ENCODE assay signal across 31 mouse cellular contexts in the genomic region with DNA sequence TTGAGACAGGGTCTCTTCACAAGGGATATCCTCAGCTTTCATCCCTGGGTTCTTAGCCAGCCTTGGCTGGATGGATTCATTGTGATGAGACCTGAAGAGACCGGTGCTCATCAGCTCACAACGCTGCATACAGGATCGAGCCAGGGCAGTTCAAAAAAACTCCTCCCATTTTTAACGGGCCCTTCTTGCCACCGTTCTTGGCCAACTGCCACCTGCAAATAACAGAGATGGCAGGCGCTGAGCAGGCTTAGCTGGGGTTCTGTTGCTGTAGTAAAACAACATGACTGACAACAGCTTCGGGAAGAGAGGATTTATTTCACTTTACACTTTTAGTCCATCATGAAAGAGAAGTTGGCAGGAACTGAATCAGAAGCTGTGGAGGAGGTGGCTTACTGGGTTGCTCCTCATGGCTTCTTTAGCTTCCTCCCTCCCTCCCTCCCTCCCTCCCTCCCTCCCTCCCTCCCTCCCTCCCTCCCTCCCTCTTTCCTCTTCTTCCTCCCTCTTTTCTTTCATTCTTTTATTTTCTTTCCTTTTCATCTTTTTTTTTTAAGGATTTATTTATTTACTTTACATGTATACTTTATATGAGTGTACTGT. TPM values are rescaled to one million over a fixed set of nuclear protein-coding genes. Genes with fewer than 3 reads are reported as not detected.
A peak's percentile ranks its signal among the peaks of the same experiment; 100 is the strongest.
DNase-seq lines count a peak whose midpoint lies in the region; ATAC-seq and TF ChIP-seq lines count a peak whose summit lies in the region.
"Had no signal": no experiment of that assay in that cellular context is flagged by ENCODE, and none has a peak within 500 bp of the region (broad histone marks: within the 10 kb centered on the region; RNA-seq: fewer than 3 reads in every experiment).

No protein-coding gene starts in this region.

- H3K4me3 ChIP-seq in heart, embryonic 11.5 days (ENCODE audit: low read depth, low read length), result no peak overlapping the region
- H3K4me3 ChIP-seq in CH12.LX (replicated peaks in 1 of 3; ENCODE audit: low read depth in 2 of 3, low read length in 2 of 3, poor library complexity in 1 of 3), result peak overlapping the region in 1 of 3 experiments; percentile 74
- H3K4me3 ChIP-seq: embryonic facial prominence, embryonic 10.5 days; embryonic facial prominence, embryonic 15.5 days; heart, adult 2 months; heart, embryonic 13.5 days; hindbrain, embryonic 13.5 days; liver, embryonic 15.5 days had no signal

- DNase-seq in heart, postnatal 4 days, result peak; percentile 45
- DNase-seq in A20 (ENCODE audit: low read depth, low spot score) (peak; percentile 71), CH12.LX (ENCODE audit: extremely low read depth) (no peak)
- DNase-seq in thymus, adult 18-20 months, result no peak
- DNase-seq in cerebellum, postnatal 14 days, result no peak
- DNase-seq: adrenal gland, postnatal 14 days; cerebellum, adult 2 months; cerebellum, postnatal 25 days; gastrocnemius, postnatal 36 days; heart, adult 2 months; kidney, adult 8-10 months; kidney, postnatal 4 days; liver; lung, embryonic 14.5 days; lung, postnatal 14 days; right cerebral cortex, adult 18-20 months; thymus, postnatal 4 days had no signal

- no peak for TF ChIP-seq RAD21 in CH12.LX (IDR thresholded peaks at IDR 0.05; ENCODE audit: low read depth, low read length)

- TF ChIP-seq EP300 in CH12.LX (IDR thresholded peaks at IDR 0.05; ENCODE audit: low read length), result 0 out of 2 replicates have a peak, but pooled peaks have one; percentile 17

- no peak overlapping the region for H3K4me2 ChIP-seq in heart, embryonic 11.5 days
- H3K4me2 ChIP-seq in CH12.LX (ENCODE audit: insufficient read depth, low read depth, poor library complexity, severe bottlenecking), result peak overlapping the region; percentile 53
- H3K4me2 ChIP-seq: embryonic facial prominence, embryonic 15.5 days; heart, embryonic 13.5 days; hindbrain, embryonic 13.5 days; liver, embryonic 15.5 days; lung, embryonic 14.5 days; midbrain, embryonic 11.5 days had no signal

- H3K4me1 ChIP-seq in heart, embryonic 11.5 days (ENCODE audit: control insufficient read depth, insufficient read depth, low read length), result 0 out of 2 replicates have a peak, but pooled peaks cover under 1% of the 10 kb centered on the region
- peaks cover 21 to 44% of the 10 kb centered on the region in 2 experiments; a peak in 3 of 4 replicates for H3K4me1 ChIP-seq in CH12.LX (ENCODE audit: control insufficient read depth in 1 of 2, insufficient read depth in 2 of 2)

- no peak for ATAC-seq in heart, embryonic 11.5 days (replicated peaks; ENCODE audit: insufficient number of reproducible peaks, low FRiP score, low TSS enrichment)
- peak; percentile 81 for ATAC-seq in erythroblast, adult 5-6 weeks (replicated peaks; ENCODE audit: low FRiP score, poor library complexity, severe bottlenecking)
- ATAC-seq: intestine, embryonic 16.5 days; midbrain, embryonic 16.5 days; Patski had no signal

- in situ Hi-C loops in CH12.LX (cut with MboI; ENCODE audit: low pct_ligation_motif_present, low pct_unique_long_range_greater_than_20kb, low sequenced_read_pairs), result no loop called here

- TF ChIP-seq CTCF in CH12.LX (conservative IDR thresholded peaks at IDR 0.05 in 1 of 2, IDR thresholded peaks at IDR 0.05 in 1 of 2; ENCODE audit: low read depth in 2 of 2, low read length in 2 of 2), result no peak

- WGBS in heart, embryonic 11.5 days (ENCODE audit: insufficient replicate concordance), result 70% methylated on average over 7 of the region's 7 CpGs

- H3K79me2 ChIP-seq in CH12.LX (replicated peaks; ENCODE audit: control insufficient read depth, extremely low read depth, insufficient read depth, poor library complexity, severe bottlenecking), result peaks cover 41% of the 10 kb centered on the region

- no peaks in the 10 kb centered on the region for H3K27me3 ChIP-seq in heart, embryonic 11.5 days (ENCODE audit: control insufficient read depth, insufficient read depth, low read length)
- no peaks in the 10 kb centered on the region for H3K27me3 ChIP-seq in CH12.LX (replicated peaks)
- H3K27me3 ChIP-seq: embryonic facial prominence, embryonic 15.5 days; heart, embryonic 13.5 days; hindbrain, embryonic 13.5 days; liver, embryonic 15.5 days; Patski had no signal

- dilution Hi-C loops in CH12.LX (cut with MboI; ENCODE audit: extremely low pct_ligation_motif_present, extremely low pct_unique_long_range_greater_than_20kb, low sequenced_read_pairs), result no loop called here

- no peak overlapping the region for H3K27ac ChIP-seq in heart, embryonic 11.5 days (ENCODE audit: low read depth, low read length)
- H3K27ac ChIP-seq in CH12.LX (ENCODE audit: insufficient read depth, low read depth), result peak overlapping the region; percentile 72
- H3K27ac ChIP-seq: embryonic facial prominence, embryonic 10.5 days; embryonic facial prominence, embryonic 15.5 days; heart, adult 2 months; heart, embryonic 13.5 days; hindbrain, embryonic 13.5 days; kidney, postnatal 0 days; liver, embryonic 15.5 days; stomach, postnatal 0 days had no signal

- H3K9ac ChIP-seq in heart, embryonic 11.5 days (ENCODE audit: low read depth, low read length), result no peak overlapping the region
- H3K9ac ChIP-seq in CH12.LX (ENCODE audit: insufficient read depth, low read depth), result peak overlapping the region; percentile 5
- H3K9ac ChIP-seq: embryonic facial prominence, embryonic 15.5 days; heart, embryonic 13.5 days; hindbrain, embryonic 13.5 days; liver, embryonic 15.5 days; lung, embryonic 14.5 days had no signal

- no peaks in the 10 kb centered on the region for H3K36me3 ChIP-seq in heart, embryonic 11.5 days (ENCODE audit: control insufficient read depth, insufficient read depth, low read length)
- H3K36me3 ChIP-seq in CH12.LX (replicated peaks in 1 of 2; ENCODE audit: control insufficient read depth in 1 of 2, insufficient read depth in 1 of 2, low read length in 1 of 2), result peaks cover 20 to 59% of the 10 kb centered on the region in 2 experiments

- no peaks in the 10 kb centered on the region for H3K9me3 ChIP-seq in heart, embryonic 11.5 days (replicated peaks; ENCODE audit: control insufficient read depth, low read length)
- H3K9me3 ChIP-seq in CH12.LX (replicated peaks; ENCODE audit: low read length), result no peaks in the 10 kb centered on the region
- H3K9me3 ChIP-seq: embryonic facial prominence, embryonic 10.5 days; embryonic facial prominence, embryonic 15.5 days; G1E; heart, embryonic 13.5 days; hindbrain, embryonic 13.5 days; liver, embryonic 15.5 days had no signal

- peak; percentile 36; the same call in 1 of the 2 replicates for TF ChIP-seq POLR2A in CH12.LX (IDR thresholded peaks at IDR 0.05; ENCODE audit: low read depth, low read length)

TF ChIP-seq in CH12.LX, 34 proteins besides CTCF, POLR2A, EP300 and RAD21:
- TF ChIP-seq TCF12 (IDR thresholded peaks at IDR 0.05; ENCODE audit: low read depth, low read length), result peak; percentile 54; the same call in 1 of the 2 replicates
- TF ChIP-seq BHLHE40 (IDR thresholded peaks at IDR 0.05; ENCODE audit: low read depth, low read length), result no peak

RNA-seq across cellular contexts. Expression of a gene that starts 6.5 kb away (rescaled TPM):
- total RNA-seq in heart, postnatal 4 days (2021), result 1 to 10 TPM; 6.1 to 7.7 TPM
- 31.7 and 32.0 TPM in 2 replicates for polyA plus RNA-seq in heart, embryonic 11.5 days (2014; fragmentation: Nextera tagmentation; extraction: Ambion mirVana)
- total RNA-seq in CH12.LX (2012; rRNA removed), result 14.7 and 15.9 TPM in 2 replicates
- total RNA-seq in CH12.LX (2014; rRNA removed), result 14.0 and 14.1 TPM in 2 replicates
- polyA plus RNA-seq in CH12.LX (2012; ENCODE audit: insufficient read length, low read depth), result 25.8 and 30.9 TPM in 2 replicates
- 1.7 and 4.8 TPM in 2 replicates for total RNA-seq in erythroblast, adult 5-6 weeks (2015; ENCODE audit: low replicate concordance)
- total RNA-seq in erythroblast, adult 5-6 weeks (2017; ENCODE audit: low replicate concordance), result 1.8 and 4.9 TPM in 2 replicates

RNA-seq across cellular contexts. Expression of a gene that starts 6.7 kb away (rescaled TPM):
- 10 to 100 TPM in 1 of 2 experiments, 1 to 10 TPM in 1; 8.1 to 11.3 TPM for total RNA-seq in heart, postnatal 4 days (2021)
- 12.8 and 14.3 TPM in 2 replicates for polyA plus RNA-seq in heart, embryonic 11.5 days (2014; fragmentation: Nextera tagmentation; extraction: Ambion mirVana)
- total RNA-seq in CH12.LX (2012; rRNA removed) (137 and 161 TPM in 2 replicates), CH12.LX (2014; rRNA removed) (180 and 211 TPM in 2 replicates)
- polyA plus RNA-seq in CH12.LX (2012; ENCODE audit: insufficient read length, low read depth), result 301 and 327 TPM in 2 replicates
- total RNA-seq in erythroblast, adult 5-6 weeks (2015; ENCODE audit: low replicate concordance), result 10.2 and 13.8 TPM in 2 replicates
- 6.7 and 7.7 TPM in 2 replicates for total RNA-seq in erythroblast, adult 5-6 weeks (2017; ENCODE audit: low replicate concordance)

RNA-seq across cellular contexts. Expression of a gene that starts 21.5 kb away (rescaled TPM):
- 100 to 1,000 TPM; 269 to 282 TPM for total RNA-seq in heart, postnatal 4 days (2021)
- polyA plus RNA-seq in heart, embryonic 11.5 days (2014; fragmentation: Nextera tagmentation; extraction: Ambion mirVana), result 265 and 328 TPM in 2 replicates
- total RNA-seq in CH12.LX (2012; rRNA removed), result 319 and 365 TPM in 2 replicates
- total RNA-seq in CH12.LX (2014; rRNA removed), result 299 and 311 TPM in 2 replicates
- 406 and 451 TPM in 2 replicates for polyA plus RNA-seq in CH12.LX (2012; ENCODE audit: insufficient read length, low read depth)
- total RNA-seq in erythroblast, adult 5-6 weeks (2015; ENCODE audit: low replicate concordance), result 49.6 and 78.4 TPM in 2 replicates
- total RNA-seq in erythroblast, adult 5-6 weeks (2017; ENCODE audit: low replicate concordance), result 197 and 283 TPM in 2 replicates

RNA-seq across cellular contexts. Expression of a gene that starts 21.8 kb away (rescaled TPM):
- total RNA-seq in heart, postnatal 4 days (2021), result 10 to 100 TPM; 13.3 to 13.6 TPM
- 13.6 and 14.3 TPM in 2 replicates for polyA plus RNA-seq in heart, embryonic 11.5 days (2014; fragmentation: Nextera tagmentation; extraction: Ambion mirVana)
- 10.0 and 11.0 TPM in 2 replicates for total RNA-seq in CH12.LX (2012; rRNA removed)
- 2.4 TPM in 2 replicates for total RNA-seq in CH12.LX (2014; rRNA removed)
- 14.9 and 15.0 TPM in 2 replicates for polyA plus RNA-seq in CH12.LX (2012; ENCODE audit: insufficient read length, low read depth)
- total RNA-seq in erythroblast, adult 5-6 weeks (2015; ENCODE audit: low replicate concordance), result 1.5 and 2.1 TPM in 2 replicates
- 1.1 TPM in 2 replicates for total RNA-seq in erythroblast, adult 5-6 weeks (2017; ENCODE audit: low replicate concordance)

RNA-seq across cellular contexts. Expression of a gene that starts 27.6 kb away (rescaled TPM):
- total RNA-seq in heart, postnatal 4 days (2021), result 1 to 10 TPM; 5.8 to 6.2 TPM
- polyA plus RNA-seq in heart, embryonic 11.5 days (2014; fragmentation: Nextera tagmentation; extraction: Ambion mirVana), result 22.9 and 24.4 TPM in 2 replicates
- total RNA-seq in CH12.LX (2012; rRNA removed) (24.0 and 28.1 TPM in 2 replicates), CH12.LX (2014; rRNA removed) (25.7 and 31.8 TPM in 2 replicates)
- 19.9 and 23.7 TPM in 2 replicates for polyA plus RNA-seq in CH12.LX (2012; ENCODE audit: insufficient read length, low read depth)
- total RNA-seq in erythroblast, adult 5-6 weeks (2015; ENCODE audit: low replicate concordance), result 9.6 and 18.2 TPM in 2 replicates
- 7.2 and 21.6 TPM in 2 replicates for total RNA-seq in erythroblast, adult 5-6 weeks (2017; ENCODE audit: low replicate concordance)

Comparison
In these comparisons a context has a peak if more than half of its experiments do, and no peak if none do; other contexts are left out.
1. DNase-seq: peak in heart, postnatal 4 days (single experiment) and A20 (single experiment); none in CH12.LX (single experiment), thymus, adult 18-20 months (0 of 2) and cerebellum, postnatal 14 days (0 of 2).
2. RNA of a gene that starts 6.7 kb away (total RNA-seq): 137 to 211 TPM in CH12.LX; 8.1 to 11.3 TPM in heart, postnatal 4 days and 6.7 to 13.8 TPM in erythroblast, adult 5-6 weeks; every median in the first group is over 4 times any median in the second.